ENCODE assay signal across 19 mouse cellular contexts in the genomic region with DNA sequence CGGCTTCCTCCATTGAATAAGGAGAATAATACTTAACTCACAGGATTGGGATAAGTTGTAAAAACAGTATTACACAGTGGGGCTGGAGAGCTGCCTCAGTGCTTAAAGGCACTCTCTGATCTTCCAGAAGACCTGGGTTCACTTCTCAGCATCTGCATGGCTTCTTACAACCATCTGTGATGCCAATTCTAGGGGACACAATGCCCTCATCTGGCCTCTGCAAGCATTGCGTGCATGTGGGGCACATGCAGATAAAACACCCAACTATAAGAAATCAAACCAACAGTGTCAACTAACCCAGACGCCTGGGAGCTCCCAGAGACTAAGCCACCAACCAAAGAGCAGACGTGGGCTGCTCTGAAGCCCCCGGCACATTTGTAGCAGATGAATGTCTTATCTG.
DNase-seq lines count a peak whose midpoint lies in the region; ATAC-seq and TF ChIP-seq lines count a peak whose summit lies in the region.
"Had no signal": no experiment of that assay in that cellular context is flagged by ENCODE, and none has a peak within 500 bp of the region (broad histone marks: within the 10 kb centered on the region; RNA-seq: fewer than 3 reads in every experiment).

No protein-coding gene starts in this region.

- H3K36me3 ChIP-seq in forebrain, postnatal 0 days (ENCODE audit: insufficient read depth), result peaks cover 15% of the 10 kb centered on the region; the same call in 1 of the 2 replicates
- H3K36me3 ChIP-seq in forebrain, embryonic 12.5 days (replicated peaks), result peaks cover 8% of the 10 kb centered on the region; the same call in 1 of the 2 replicates
- H3K36me3 ChIP-seq: heart, embryonic 15.5 days had no signal

- WGBS in forebrain, postnatal 0 days, result 94% methylated on average over 5 of the region's 5 CpGs
- 83% methylated on average over 5 of the region's 5 CpGs for WGBS in forebrain, embryonic 12.5 days
- 97% methylated on average over 5 of the region's 5 CpGs for WGBS in lung, adult 2 months

- no peak overlapping the region for H3K9ac ChIP-seq in forebrain, postnatal 0 days
- no peak overlapping the region for H3K9ac ChIP-seq in forebrain, embryonic 12.5 days
- H3K9ac ChIP-seq: forebrain, embryonic 15.5 days; heart, embryonic 15.5 days; limb, embryonic 15.5 days had no signal

- DNase-seq in forebrain, postnatal 0 days, result no peak
- no peak for DNase-seq in lung, adult 2 months
- no peak for DNase-seq in lung, postnatal 25 days (ENCODE audit: low spot score)
- DNase-seq in NIH3T3 (ENCODE audit: low read depth) (peak; percentile 19), MN1 (ENCODE audit: low spot score) (no peak)
- DNase-seq in adrenal gland, adult 18-20 months (ENCODE audit: low spot score in 2 of 2), result no peak
- DNase-seq: cerebellum, postnatal 25 days; gastrocnemius, postnatal 25 days; kidney, postnatal 25 days; layer of hippocampus, postnatal 36 days; right cerebral cortex, postnatal 25 days; thymus, postnatal 25 days had no signal

- peak; percentile 22; the same call in 1 of the 2 replicates for TF ChIP-seq CTCF in forebrain, postnatal 0 days (IDR thresholded peaks at IDR 0.05; ENCODE audit: low read depth)
- peak; percentile 37; the same call in 1 of the 2 replicates for TF ChIP-seq CTCF in lung, adult 2 months (IDR thresholded peaks at IDR 0.05; ENCODE audit: insufficient read depth, low read length)

- no peak for TF ChIP-seq POLR2A in lung, adult 2 months (IDR thresholded peaks at IDR 0.05; ENCODE audit: borderline replicate concordance, extremely low read depth, low read depth, low read length)

- ATAC-seq in forebrain, postnatal 0 days, result no peak
- no peak for ATAC-seq in forebrain, embryonic 12.5 days (ENCODE audit: low FRiP score)
- peak; percentile 82 for ATAC-seq in megakaryocyte progenitor cell, adult 5-6 weeks (replicated peaks; ENCODE audit: poor library complexity)
- ATAC-seq: forebrain, embryonic 15.5 days had no signal

- no peak overlapping the region for H3K27ac ChIP-seq in forebrain, postnatal 0 days (ENCODE audit: low read depth, low read length)
- H3K27ac ChIP-seq in forebrain, embryonic 12.5 days, result no peak overlapping the region
- H3K27ac ChIP-seq: forebrain, embryonic 15.5 days; heart, embryonic 15.5 days; limb, embryonic 15.5 days; macrophage had no signal

- H3K4me2 ChIP-seq in forebrain, postnatal 0 days (ENCODE audit: low read depth), result no peak overlapping the region
- no peak overlapping the region for H3K4me2 ChIP-seq in forebrain, embryonic 12.5 days
- H3K4me2 ChIP-seq: forebrain, embryonic 15.5 days; heart, embryonic 15.5 days; limb, embryonic 15.5 days had no signal

- H3K27me3 ChIP-seq in forebrain, postnatal 0 days (ENCODE audit: insufficient read depth, low read length), result no peaks in the 10 kb centered on the region
- no peaks in the 10 kb centered on the region for H3K27me3 ChIP-seq in forebrain, embryonic 12.5 days
- H3K27me3 ChIP-seq: forebrain, embryonic 15.5 days; heart, embryonic 15.5 days; limb, embryonic 15.5 days had no signal

- H3K9me3 ChIP-seq in forebrain, postnatal 0 days (ENCODE audit: low read length), result no peaks in the 10 kb centered on the region
- H3K9me3 ChIP-seq in forebrain, embryonic 12.5 days, result no peaks in the 10 kb centered on the region
- H3K9me3 ChIP-seq: forebrain, embryonic 15.5 days; heart, embryonic 15.5 days; limb, embryonic 15.5 days had no signal

- H3K4me1 ChIP-seq in forebrain, postnatal 0 days (ENCODE audit: insufficient read depth), result no peaks in the 10 kb centered on the region
- no peaks in the 10 kb centered on the region for H3K4me1 ChIP-seq in forebrain, embryonic 12.5 days
- no peaks in the 10 kb centered on the region for H3K4me1 ChIP-seq in lung, adult 2 months (ENCODE audit: control insufficient read depth, insufficient read depth, low read length)
- H3K4me1 ChIP-seq: forebrain, embryonic 15.5 days; heart, embryonic 15.5 days; limb, embryonic 15.5 days had no signal

- H3K4me3 ChIP-seq in forebrain, postnatal 0 days (ENCODE audit: low read depth, low read length), result no peak overlapping the region
- H3K4me3 ChIP-seq in forebrain, embryonic 12.5 days (replicated peaks), result no peak overlapping the region
- H3K4me3 ChIP-seq in lung, adult 2 months (replicated peaks; ENCODE audit: extremely low read depth, low read depth, low read length), result no peak overlapping the region
- H3K4me3 ChIP-seq: forebrain, embryonic 15.5 days; heart, embryonic 15.5 days; limb, embryonic 15.5 days; myocyte had no signal
